Mouse (Mus musculus) embryonic fibroblast, embryonic 13.5 days (primary cell): ENCODE data around the gene Hist1h2ab.

ENCODE experiments used
- CTCF ChIP-seq: IDR thresholded peaks from 2 replicates; pipeline ENCODE4 v1.5.1; 2011; ENCODE audit warnings: mild to moderate bottlenecking, control low read depth, low read length, moderate library complexity, borderline replicate concordance; ENCODE audit not compliant: insufficient read depth
- POLR2A ChIP-seq: IDR thresholded peaks from 2 replicates; pipeline ENCODE4 v1.6.1; 2011; ENCODE audit warnings: low read depth, mild to moderate bottlenecking, control low read depth, low read length, moderate library complexity

GRCm38 (mm10) chr13:23757211-23757773 is 6.4 kb downstream of the Hist1h2ab start:
- TF ChIP-seq CTCF: no peak
- TF ChIP-seq POLR2A: peak; percentile 72; the same call in 1 of the 2 replicates
